Mouse (Mus musculus) ES-E14 (cell line): Measurements from ENCODE around the gene Xpr1.

Experiments used
- CHD2 ChIP-seq: IDR thresholded peaks from 2 replicates; pipeline ENCODE4 v1.6.1; 2014; ENCODE audit warnings: mild to moderate bottlenecking, low read depth, low read length, inconsistent platforms
- HCFC1 ChIP-seq: IDR thresholded peaks from 2 replicates; pipeline ENCODE4 v1.6.1; 2012; ENCODE audit warnings: low read length, inconsistent platforms, borderline replicate concordance; ENCODE audit not compliant: insufficient read depth
- MAFK ChIP-seq: IDR thresholded peaks from 2 replicates; pipeline ENCODE4 v1.6.1; 2014; ENCODE audit warnings: mild to moderate bottlenecking, low read depth, low read length, inconsistent platforms; ENCODE audit not compliant: insufficient read depth
- ZC3H11A ChIP-seq: IDR thresholded peaks from 2 replicates; pipeline ENCODE4 v1.6.1; 2012; ENCODE audit warnings: low read depth, mild to moderate bottlenecking, inconsistent platforms, low read length, borderline replicate concordance

DNA sequence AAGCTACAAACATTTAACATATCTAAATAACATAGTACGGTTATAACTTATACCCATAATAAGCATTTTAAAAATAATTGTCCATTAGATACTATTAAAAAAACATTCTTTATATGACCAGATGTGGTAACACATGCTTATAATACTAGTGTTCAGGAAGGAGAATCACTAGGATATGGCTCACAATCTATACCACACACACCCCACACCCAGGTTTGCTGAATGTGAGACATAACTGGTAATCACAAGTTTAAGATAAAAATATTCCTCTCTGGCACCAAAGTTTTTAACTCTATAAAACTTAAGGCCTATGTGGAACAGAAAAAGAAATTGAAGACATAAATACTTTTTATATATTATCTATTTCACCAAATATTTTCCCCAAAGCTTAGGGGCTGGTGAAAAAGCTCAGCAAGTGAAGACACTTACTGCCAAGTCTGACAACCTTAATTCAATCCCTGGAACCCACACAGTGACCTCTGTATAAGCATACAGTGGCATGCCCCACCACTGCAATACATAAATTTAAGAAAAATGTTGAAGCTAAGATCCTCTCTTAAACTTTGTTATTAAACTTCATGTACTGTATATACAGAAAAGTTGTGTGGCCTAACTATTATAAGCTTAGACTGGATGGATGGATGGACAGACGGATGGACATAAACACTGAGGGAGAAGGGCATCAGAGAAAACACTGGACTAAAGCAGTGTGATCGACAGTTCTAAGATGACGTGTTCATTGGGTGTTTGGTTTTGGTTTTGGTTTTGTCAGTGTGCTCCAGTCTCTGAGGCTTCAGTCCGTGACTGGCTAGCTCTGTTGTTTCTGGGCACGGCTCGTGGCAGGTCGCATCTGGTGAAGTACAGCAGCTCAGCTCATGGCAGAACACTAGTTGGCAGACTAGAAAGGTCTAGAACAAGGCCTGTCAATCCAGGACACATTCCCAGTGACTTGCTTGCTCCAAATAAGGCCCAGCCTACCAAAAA, 33.6 kb downstream of the Xpr1 start:
- TF ChIP-seq ZC3H11A: no peak
- no peak for TF ChIP-seq CHD2
- no peak for TF ChIP-seq MAFK
- no peak for TF ChIP-seq HCFC1
